Mouse (Mus musculus) heart, embryonic 14.5 days (tissue): ENCODE results near the gene Gtf2ird2. TPM values are rescaled to one million over a fixed set of nuclear protein-coding genes. Genes with fewer than 3 reads are reported as not detected.

Experiments used
- ATAC-seq: fragments of 200-750 bp; cut with Nextera tagmentation; 2 replicates; pipeline ENCODE4 v1.8.0; 2017; ENCODE audit warnings: low read depth, moderate TSS enrichment; ENCODE audit not compliant: insufficient number of reproducible peaks, insufficient read depth, low FRiP score
- H3K27ac ChIP-seq, 2 experiments: fragments of 200-500 bp in 1 of 2; fragments of 300-500 bp in 1 of 2; sonication (generic) in 1 of 2; replicated peaks in 1 of 2; 2 replicates each; pipeline ENCODE4 v1.5.1; 2012 to 2014; ENCODE audit warnings: low read depth in 2 of 2, low read length in 2 of 2, control low read depth in 1 of 2, mild to moderate bottlenecking in 1 of 2, mixed read lengths in 1 of 2; ENCODE audit not compliant: control insufficient read depth in 1 of 2, insufficient read depth in 1 of 2
- H3K27me3 ChIP-seq: fragments of 300-500 bp; sonication (generic); 2 replicates; pipeline ENCODE4 v1.6.1; 2014; ENCODE audit warnings: mild to moderate bottlenecking, low read length, control low read depth; ENCODE audit not compliant: control insufficient read depth, insufficient read depth
- H3K36me3 ChIP-seq: fragments of 300-500 bp; sonication (generic); 2 replicates; pipeline ENCODE4 v1.6.1; 2014; ENCODE audit warnings: mild to moderate bottlenecking, control low read depth, low read length, mixed read lengths; ENCODE audit not compliant: control insufficient read depth, insufficient read depth
- H3K4me1 ChIP-seq, 2 experiments: fragments of 200-500 bp in 1 of 2; fragments of 300-500 bp in 1 of 2; sonication (generic) in 1 of 2; 2 replicates each; pipeline ENCODE4 v1.6.1; 2012 to 2014; ENCODE audit warnings: low read length in 2 of 2, control low read depth in 1 of 2, mixed read lengths in 1 of 2; ENCODE audit not compliant: control insufficient read depth in 2 of 2, insufficient read depth in 2 of 2
- H3K4me2 ChIP-seq: fragments of 300-500 bp; sonication (generic); 2 replicates; pipeline ENCODE4 v1.6.1; 2014; ENCODE audit warnings: mild to moderate bottlenecking, low read length
- H3K4me3 ChIP-seq, 2 experiments: fragments of 200-500 bp in 1 of 2; fragments of 300-500 bp in 1 of 2; sonication (generic) in 1 of 2; 2 replicates each; pipeline ENCODE4 v1.5.1; 2012 to 2014; ENCODE audit warnings: low read length in 2 of 2, mild to moderate bottlenecking in 2 of 2, control low read depth in 1 of 2, low read depth in 1 of 2, moderate library complexity in 1 of 2; ENCODE audit not compliant: control insufficient read depth in 1 of 2, insufficient read depth in 1 of 2
- H3K9ac ChIP-seq: fragments of 300-500 bp; sonication (generic); 2 replicates; pipeline ENCODE4 v1.6.1; 2014; ENCODE audit warnings: mild to moderate bottlenecking, low read length
- H3K9me3 ChIP-seq: fragments of 300-500 bp; sonication (generic); 2 replicates; pipeline ENCODE4 v1.6.1; 2016; ENCODE audit warnings: low read length, control low read depth; ENCODE audit not compliant: control insufficient read depth
- WGBS: fragments of 180-500 bp; shearing (Covaris S2); extraction: QIAGEN DNeasy Blood & Tissue Kit; methylation state at CpG from one replicate; pipeline ENCODE4 v1.1.7; 2014; 5-methylcytosine and 5-hydroxymethylcytosine counted together
- polyA plus RNA-seq: library from polyadenylated mRNA; unstranded; fragments of >200 nt; fragmentation: Nextera tagmentation; extraction: Ambion mirVana; gene quantifications from 2 replicates; pipeline ENCODE4 v1.2.1, GENCODE M21; 2014

The Gtf2ird2 gene
- polyA plus RNA-seq = 6.2 and 6.5 TPM in 2 replicates

- peak within 1 kb of the TSS; percentile 66 to 83 for H3K4me3 ChIP-seq
- under 1% methylated on average over 90 of the region's 92 CpGs for WGBS
- H3K27me3 ChIP-seq = no peaks in the 10 kb centered on the region
- H3K9ac ChIP-seq = peak within 1 kb of the TSS; percentile 83
- H3K9me3 ChIP-seq = no peaks in the 10 kb centered on the region
- H3K27ac ChIP-seq = peak within 1 kb of the TSS; percentile 87 to 90
- H3K4me1 ChIP-seq = peaks cover 10 to 11% of the 10 kb centered on the region in 2 experiments
- ATAC-seq = peak; percentile 96
- no peaks in the 10 kb centered on the region for H3K36me3 ChIP-seq
- H3K4me2 ChIP-seq = peak within 1 kb of the TSS; percentile 83
These were observed at the start of gene Gtf2ird2 for GRCm38 (mm10) chr5:134183880-134184808. Gene Gtf2ird2, plus strand, starts transcription at chr5:134184019.

GRCm38 (mm10) chr5:134136022-134136421 lies 47.8 kb upstream of the Gtf2ird2 start:
- no peaks in the 10 kb centered on the region for H3K9me3 ChIP-seq
- no peak overlapping the region for H3K27ac ChIP-seq
- 93% methylated on average over 12 of the region's 12 CpGs for WGBS
- H3K4me2 ChIP-seq = no peak overlapping the region
- H3K4me1 ChIP-seq = 0 out of 4 replicates have a peak, but pooled peaks cover 0 to 2% of the 10 kb centered on the region in 2 experiments
- no peak for ATAC-seq
- H3K27me3 ChIP-seq = no peaks in the 10 kb centered on the region
- no peak overlapping the region for H3K4me3 ChIP-seq
- H3K36me3 ChIP-seq = peaks cover 13% of the 10 kb centered on the region
- H3K9ac ChIP-seq = no peak overlapping the region

- Histone ChIP-seq H3K4me1 (no peaks in the 10 kb centered on the region; a peak in 1 of 4 replicates), H3K9me3 (no peaks in the 10 kb centered on the region), H3K4me3 (no peak overlapping the region), H3K9ac (no peak overlapping the region), H3K27me3 (no peaks in the 10 kb centered on the region), H3K36me3 (peaks cover 13% of the 10 kb centered on the region), H3K27ac (no peak overlapping the region), H3K4me2 (no peak overlapping the region)
- ATAC-seq = no peak
- 84% methylated on average over 5 of the region's 5 CpGs for WGBS
These were observed 45.9 kb upstream of the Gtf2ird2 start for GRCm38 (mm10) chr5:134137933-134138332.

GRCm38 (mm10) chr5:134139429-134139828 lies 44.4 kb upstream of the Gtf2ird2 start:
- no peak overlapping the region for H3K4me3 ChIP-seq
- H3K4me1 ChIP-seq = no peaks in the 10 kb centered on the region; a peak in 1 of 4 replicates
- no peak overlapping the region for H3K27ac ChIP-seq
- WGBS = 79% methylated on average over 6 of the region's 6 CpGs
- no peaks in the 10 kb centered on the region for H3K9me3 ChIP-seq
- H3K27me3 ChIP-seq = no peaks in the 10 kb centered on the region
- no peak for ATAC-seq
- H3K9ac ChIP-seq = no peak overlapping the region
- no peak overlapping the region for H3K4me2 ChIP-seq
- peaks cover 9% of the 10 kb centered on the region for H3K36me3 ChIP-seq

- H3K27me3 ChIP-seq = no peaks in the 10 kb centered on the region
- H3K4me2 ChIP-seq = no peak overlapping the region
- H3K27ac ChIP-seq = no peak overlapping the region
- no peaks in the 10 kb centered on the region; a peak in 1 of 4 replicates for H3K4me1 ChIP-seq
- H3K9ac ChIP-seq = no peak overlapping the region
- WGBS = 53% methylated on average over 7 of the region's 7 CpGs
- H3K36me3 ChIP-seq = peaks cover 5% of the 10 kb centered on the region
- H3K9me3 ChIP-seq = peaks cover 7% of the 10 kb centered on the region; the same call in 1 of the 2 replicates
- no peak for ATAC-seq
- H3K4me3 ChIP-seq = no peak overlapping the region
These were observed 42.6 kb upstream of the Gtf2ird2 start for GRCm38 (mm10) chr5:134141236-134141635.

- no peak overlapping the region for H3K4me3 ChIP-seq
- 66% methylated on average over 11 of the region's 11 CpGs for WGBS
- H3K27me3 ChIP-seq = no peaks in the 10 kb centered on the region
- no peak overlapping the region for H3K4me2 ChIP-seq
- peaks cover 3 to 5% of the 10 kb centered on the region in 2 experiments for H3K4me1 ChIP-seq
- H3K9me3 ChIP-seq = peaks cover 7% of the 10 kb centered on the region; the same call in 1 of the 2 replicates
- ATAC-seq = no peak
- no peak overlapping the region for H3K9ac ChIP-seq
- peaks cover 4% of the 10 kb centered on the region; the same call in 1 of the 2 replicates for H3K36me3 ChIP-seq
- no peak overlapping the region for H3K27ac ChIP-seq
These were observed 41.4 kb upstream of the Gtf2ird2 start for GRCm38 (mm10) chr5:134142381-134142780.

GRCm38 (mm10) chr5:134144986-134145385 lies 38.8 kb upstream of the Gtf2ird2 start:
- no peak for ATAC-seq
- no peak overlapping the region for H3K4me2 ChIP-seq
- 92% methylated on average over 8 of the region's 8 CpGs for WGBS
- no peak overlapping the region for H3K4me3 ChIP-seq
- no peaks in the 10 kb centered on the region for H3K27me3 ChIP-seq
- no peak overlapping the region for H3K9ac ChIP-seq
- H3K27ac ChIP-seq = no peak overlapping the region
- H3K9me3 ChIP-seq = peaks cover 7% of the 10 kb centered on the region; the same call in 1 of the 2 replicates
- peaks cover 25% of the 10 kb centered on the region for H3K36me3 ChIP-seq
- H3K4me1 ChIP-seq = peaks cover 5 to 6% of the 10 kb centered on the region in 2 experiments
